Mouse (Mus musculus) cerebellum, adult 18-20 months (tissue): Measurements from ENCODE around the gene Jph3.

ENCODE experiments used
- DNase-seq, 2 experiments: peaks; one replicate each; pipeline ENCODE4 v3.0.0; 2021

Jph3 gene

DNA sequence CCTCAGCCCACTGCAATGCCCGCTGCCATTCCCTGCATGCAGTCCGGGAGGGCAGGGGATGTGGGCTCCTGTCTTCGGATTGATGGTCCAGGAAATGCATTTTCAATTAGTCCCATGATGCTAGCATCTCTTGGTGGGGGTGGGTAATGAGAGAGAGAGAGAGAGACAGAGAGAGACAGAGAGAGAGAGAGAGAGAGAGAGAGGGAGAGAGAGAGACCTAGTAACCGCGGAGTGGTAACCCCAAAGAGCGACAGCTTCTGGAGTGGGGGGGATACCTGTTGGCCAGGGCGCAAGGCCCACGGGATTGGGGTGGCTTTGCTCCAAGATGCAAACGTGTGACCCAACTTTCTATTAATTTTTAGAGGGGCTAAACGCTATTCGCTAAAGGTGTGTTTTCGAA lies at the start of gene Jph3:
TSS of gene Jph3 (plus strand) at position 301 of the 400 bp plus-strand sequence.
- DNase-seq = no peak

DNA sequence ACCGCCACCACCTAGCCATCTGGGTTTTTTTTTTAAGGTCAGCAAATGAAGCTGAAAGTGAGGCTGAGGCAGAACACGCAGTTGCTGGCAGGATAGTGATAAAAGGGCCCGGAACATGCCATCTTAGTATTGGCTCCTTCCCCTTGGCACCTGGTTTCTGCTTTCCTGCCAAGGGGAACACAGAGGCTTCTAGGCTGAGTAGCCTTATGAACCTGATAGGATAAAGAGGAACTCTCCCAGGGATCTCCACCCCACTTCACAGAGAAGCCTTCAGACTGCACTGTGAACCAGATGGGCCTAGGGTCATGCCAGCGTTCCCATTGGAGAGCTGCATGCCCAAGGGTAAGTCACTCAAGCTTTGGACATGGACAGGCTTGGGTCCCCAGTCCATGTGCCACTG lies 48.5 kb upstream of the Jph3 start:
- DNase-seq = peak; percentile 72 to 73

DNA sequence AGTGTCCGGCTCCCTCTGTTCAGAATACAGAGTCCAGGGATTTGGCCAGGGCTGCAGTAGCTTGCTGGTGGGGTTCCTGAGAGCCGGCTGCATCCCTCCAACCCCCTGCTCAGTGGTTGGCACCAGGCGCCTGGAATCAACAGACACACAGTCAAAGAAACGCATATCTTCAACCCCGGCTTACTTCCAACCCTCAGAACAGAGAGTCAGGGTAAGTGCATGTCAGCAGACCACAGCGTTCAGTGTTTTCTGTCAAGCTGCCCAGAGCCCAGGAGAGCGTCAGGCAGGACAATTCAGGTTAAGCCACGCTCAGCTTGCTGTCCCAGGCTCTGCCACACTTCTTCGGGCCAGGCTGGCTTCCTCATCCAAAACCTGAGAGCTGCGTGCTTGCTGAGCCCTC lies 48.0 kb upstream of the Jph3 start:
- peak; percentile 61 to 62 for DNase-seq

DNA sequence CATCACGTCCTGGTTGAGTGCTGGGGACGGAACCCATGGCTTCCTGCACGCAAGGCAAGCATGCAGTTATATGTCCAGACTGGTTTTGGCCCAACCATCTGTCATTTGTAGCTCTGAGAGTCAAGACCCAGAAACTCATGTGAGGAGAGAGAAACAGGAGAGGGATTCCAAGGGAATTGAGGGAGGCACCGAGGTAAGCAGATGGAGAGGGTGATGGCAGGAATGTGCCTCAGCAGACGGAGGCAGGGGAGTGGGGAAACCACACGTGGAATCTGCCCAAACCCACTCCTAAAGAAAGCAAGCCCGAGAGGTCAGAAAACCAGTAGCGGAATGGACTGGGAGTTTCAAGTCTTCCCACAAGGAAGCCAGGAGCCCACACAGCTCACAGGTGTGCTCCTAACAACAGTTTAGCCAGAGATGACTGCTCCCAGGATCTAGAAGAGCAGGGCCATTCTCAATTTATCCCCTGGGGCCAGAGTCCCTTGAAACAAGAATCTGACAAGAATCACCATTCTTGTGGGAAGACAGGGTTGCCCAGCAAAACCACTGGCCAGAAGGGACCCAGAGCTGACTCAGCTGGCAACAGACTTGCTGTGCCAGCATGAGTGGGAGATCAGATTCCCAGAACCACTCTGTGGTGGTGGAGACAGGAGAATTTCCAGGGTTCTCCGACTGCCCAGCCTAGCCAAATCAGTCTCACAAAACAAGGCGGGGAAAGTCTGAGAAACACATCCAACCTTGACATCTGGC lies 46.2 kb upstream of the Jph3 start:
- no peak for DNase-seq

DNA sequence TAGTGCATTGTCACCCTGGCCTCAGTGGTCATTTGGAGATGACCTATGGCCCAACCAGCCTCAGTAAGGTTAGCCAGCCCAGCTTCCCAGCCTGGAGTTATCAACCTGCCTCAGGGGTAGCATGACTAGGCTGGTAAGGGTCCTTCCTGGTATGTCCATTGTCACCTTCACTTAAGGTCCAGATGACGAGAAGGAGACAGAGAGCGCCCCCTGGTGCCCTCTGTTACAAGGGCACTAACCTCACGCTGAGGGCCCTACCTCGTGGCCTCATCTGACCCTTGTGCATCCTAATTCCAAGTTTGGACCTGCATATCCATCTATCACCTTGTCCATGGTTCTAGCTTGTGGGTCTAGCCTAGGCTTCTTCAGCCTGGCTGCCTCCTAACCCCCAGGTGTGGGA lies 44.0 kb upstream of the Jph3 start:
- peak; percentile 69 to 79 for DNase-seq

DNA sequence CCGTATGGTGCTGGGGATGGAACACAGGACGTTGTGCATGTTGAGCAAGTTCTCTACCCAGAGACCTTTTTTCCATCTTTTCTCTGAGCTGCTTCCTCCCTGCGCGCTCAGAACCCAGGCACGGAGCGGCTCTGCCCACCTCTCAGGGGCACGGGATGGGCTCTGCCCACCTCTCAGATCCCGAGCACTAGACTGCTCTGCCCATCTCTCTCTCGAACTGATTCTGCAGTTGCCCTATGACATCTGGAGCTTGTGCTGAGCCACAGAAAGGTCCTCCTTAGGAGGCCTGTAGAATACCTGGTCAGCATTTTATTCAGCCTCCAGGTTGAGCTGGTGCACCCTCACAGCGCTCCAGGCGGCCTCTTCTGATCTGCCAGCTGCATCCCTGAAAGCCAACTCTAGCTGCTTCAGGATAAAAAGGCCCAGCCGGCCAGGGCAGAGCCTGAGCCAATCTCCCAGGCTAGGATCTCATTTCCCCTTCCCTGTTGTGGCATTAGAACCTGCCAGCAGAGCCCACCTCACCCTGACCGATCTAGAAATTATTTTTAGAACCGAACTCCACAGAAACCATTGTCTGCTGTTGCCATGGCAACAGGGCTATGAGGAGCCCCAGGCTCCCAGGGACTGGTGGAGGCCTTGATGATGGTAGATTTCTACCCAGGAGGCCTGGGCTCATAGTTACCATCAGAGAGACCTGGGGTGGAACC lies 41.8 kb upstream of the Jph3 start:
- peak in 1 of 2 experiments; percentile 46 for DNase-seq

DNA sequence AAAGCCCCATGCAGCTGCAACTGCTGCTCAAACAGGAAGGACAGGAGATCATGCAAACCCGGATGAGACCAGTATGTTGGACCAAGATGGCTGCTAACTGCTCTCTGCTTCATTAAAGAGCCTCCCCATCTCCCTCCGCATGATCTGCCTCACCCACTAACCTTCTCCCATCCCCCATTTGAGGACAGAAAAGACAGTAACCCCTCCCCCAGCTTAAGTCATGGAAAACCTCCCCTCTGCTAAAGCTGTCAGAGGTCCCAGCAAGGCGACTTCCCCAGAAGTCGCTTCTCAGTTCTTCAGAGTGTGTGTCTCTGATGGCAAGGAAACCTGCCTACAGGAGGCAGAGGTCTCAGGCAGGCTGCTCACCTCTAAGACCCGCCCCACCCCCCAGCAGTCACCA lies 40.9 kb upstream of the Jph3 start:
- DNase-seq = no peak

DNA sequence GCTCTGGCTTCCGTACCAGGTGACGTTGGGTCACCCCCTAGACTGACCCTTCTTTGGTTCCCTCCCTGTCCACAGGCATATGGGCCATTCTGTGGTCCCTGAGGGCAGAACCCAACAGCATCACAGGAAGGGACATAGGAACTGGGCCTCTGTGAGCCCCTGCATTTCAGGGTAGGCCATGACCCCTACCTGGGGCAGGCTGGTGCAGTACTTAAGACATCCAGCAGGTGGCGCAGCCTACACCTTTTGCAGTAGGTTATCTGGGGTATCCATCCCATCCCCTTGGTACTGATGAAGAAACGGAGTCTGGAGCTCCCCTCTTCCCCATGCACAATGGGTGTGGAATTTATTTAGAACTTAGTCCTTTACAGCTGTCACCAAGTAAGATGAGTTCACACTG lies 35.0 kb upstream of the Jph3 start:
- DNase-seq = peak; percentile 75 to 85

DNA sequence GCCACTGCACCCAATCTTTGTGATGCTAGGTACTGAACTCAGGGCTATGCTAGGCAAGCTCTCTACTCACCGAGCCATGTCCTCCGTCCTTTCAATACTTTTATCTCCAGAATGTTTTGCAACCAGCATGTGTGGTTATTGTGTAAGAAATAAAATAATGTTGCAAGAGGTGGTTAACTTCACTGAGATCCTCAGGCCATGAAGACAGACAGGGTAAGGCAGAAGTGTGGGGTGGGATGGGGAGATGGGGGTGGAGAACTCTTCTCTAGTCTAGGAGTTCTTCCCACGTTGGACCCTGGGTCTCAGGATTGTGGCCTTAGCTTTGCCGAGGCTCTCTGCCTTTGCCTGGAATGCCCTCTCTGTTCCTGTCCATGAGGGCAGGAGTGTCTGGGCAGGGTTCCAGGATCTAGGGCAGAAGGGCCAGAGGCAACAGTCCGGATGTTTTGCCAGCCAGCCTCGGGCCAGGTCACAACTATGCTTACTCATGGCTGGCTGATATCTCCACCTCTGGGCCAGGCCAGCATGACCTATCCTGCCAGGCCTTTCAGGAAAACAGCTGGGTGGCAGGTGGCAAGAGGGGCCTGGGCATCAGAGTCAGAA lies 33.7 kb upstream of the Jph3 start:
- peak in 1 of 2 experiments; percentile 44 for DNase-seq

DNA sequence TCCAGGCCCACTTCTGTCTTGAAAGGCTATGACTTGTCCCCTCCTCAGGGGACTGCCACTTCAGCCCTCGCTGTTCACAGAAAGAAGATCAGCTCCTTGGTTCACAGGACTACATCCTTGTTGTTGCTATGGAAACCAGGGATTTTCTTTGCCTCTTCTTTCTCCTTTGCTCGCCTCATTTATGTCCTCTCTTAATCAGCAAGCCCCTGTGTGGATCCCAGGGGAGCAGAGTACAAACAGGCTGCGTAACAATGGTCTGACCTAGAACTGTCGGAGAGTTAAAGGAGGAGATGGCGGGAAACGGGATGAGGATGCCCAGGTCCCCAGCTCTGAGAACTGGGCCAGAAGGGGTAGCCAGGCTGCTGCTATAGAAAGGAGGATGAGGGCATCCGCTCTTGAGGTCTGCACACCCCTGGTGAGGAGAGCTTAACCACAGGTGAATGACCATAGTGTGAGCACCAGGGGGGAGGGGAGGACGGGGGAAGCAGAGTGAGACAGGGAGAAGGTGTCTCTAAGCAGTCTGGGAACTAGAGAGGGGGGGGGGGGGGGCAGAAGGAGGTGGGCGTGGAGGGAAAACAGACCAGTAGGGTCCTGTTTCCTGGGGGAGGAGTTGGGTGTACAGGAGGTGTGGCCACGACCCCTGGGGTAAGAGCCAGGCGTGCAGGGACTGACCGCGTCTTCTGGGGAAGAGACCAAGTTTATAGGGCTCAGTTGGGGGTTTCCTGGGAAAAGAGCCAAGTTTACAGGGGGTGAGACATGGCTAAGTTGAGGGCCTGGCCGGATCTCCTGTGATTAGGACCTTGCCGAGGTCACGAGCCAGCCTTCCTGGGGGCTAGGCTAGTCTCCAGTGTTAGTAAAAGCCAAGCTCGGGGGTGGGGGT lies 31.4 kb upstream of the Jph3 start:
- peak; percentile 72 to 73 for DNase-seq

DNA sequence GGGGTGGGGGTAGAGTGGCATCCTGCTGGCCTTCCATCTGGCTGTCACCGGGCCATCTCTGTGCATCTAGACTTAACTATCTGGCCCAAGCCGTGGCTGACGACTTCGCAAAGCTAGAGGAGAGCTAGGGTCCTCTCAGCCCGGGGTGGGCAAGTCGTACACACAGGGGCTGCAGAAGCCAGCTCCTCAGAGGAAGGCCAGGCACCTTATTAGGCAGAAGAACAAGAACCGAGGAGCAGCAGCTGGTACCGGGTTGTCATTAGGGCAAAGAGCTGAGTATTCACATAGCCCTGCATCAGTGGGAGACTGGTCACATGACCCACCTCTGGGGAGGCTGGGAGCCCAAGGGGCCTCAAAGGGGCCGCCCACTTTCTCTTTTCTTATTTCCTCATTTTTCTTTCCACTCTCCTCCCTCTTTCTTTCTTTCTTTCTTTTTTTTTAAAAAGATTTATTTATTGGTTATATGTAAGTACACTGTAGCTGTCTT lies 30.8 kb upstream of the Jph3 start:
- DNase-seq = no peak

DNA sequence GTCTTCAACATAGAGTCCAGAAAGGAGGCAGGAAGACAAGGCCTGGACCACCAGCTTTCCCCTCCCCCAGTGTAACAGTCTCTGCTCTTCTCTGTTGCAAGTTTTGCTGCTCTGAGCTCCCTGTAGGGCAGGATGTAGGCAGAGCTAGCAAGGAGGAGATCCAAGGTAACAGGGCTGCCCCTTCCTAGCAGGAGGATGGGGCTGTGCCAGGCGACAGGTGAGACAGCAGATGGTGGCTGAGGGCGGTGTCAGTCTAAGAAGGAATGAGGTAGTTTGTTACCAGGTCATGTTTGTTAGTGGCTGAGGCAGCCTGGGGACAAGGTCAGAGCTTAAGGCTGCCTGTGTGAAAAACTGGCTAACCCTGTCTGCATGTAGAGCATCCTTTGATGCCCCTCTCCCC lies 29.5 kb upstream of the Jph3 start:
- peak; percentile 97 to 99 for DNase-seq

DNA sequence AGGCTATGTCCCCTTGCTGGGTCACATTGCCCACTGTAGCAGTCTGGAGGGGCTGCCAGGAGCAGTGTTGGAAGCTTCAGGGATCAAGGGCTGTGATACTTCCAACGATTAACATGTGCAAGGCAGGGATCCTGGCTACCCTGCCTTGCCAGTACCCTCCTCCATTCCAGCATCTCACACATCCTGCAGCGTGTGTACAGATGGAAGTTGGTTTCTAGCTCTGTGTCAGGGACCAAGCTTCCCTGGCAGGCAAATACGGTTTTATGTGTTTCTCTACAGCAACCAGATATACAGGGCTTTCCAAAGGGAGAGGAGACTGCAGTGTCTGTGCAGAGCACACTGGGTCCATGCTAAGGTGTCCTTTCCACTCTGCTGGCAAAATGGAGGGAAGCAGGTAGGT lies 24.2 kb upstream of the Jph3 start:
- no peak for DNase-seq

DNA sequence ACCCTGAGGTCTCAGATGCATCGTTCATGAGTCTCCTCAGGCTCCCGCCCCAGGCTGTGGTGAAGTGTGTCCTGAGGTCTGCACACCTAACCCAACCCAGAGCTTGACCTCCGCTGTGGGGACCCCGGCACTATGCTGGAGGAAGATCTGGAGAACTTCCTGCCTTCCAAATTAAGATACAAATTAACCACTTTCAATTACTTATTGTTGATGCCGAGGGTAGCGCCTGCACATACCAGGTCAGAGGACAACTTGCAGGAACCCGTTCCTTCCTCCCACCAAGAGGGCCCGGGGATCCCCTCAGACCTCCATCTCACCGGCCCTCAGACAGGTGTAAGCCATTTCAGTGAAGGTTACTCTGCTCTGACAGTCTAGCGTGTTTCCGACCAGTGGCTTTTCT lies 22.5 kb upstream of the Jph3 start:
- no peak for DNase-seq

DNA sequence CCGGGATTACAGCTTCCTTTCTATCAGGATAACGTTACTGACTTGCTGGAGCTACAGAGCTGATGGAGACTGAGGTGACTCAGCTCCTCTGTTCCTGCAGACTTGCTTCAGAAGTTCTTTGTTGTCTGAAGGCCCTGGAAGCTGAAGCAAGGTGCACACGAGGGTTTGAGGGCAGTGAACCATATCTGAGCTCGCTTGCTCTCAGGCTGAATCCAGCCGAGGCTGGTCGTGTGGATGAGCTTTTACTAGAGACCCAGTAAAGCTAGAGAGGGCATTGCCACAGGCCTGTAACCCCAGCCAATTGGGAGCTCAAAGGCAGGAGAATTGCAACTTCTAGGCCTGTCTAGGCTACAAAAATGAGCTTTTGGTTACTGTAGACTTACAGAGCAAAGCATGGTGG lies 21.0 kb upstream of the Jph3 start:
- DNase-seq = no peak

DNA sequence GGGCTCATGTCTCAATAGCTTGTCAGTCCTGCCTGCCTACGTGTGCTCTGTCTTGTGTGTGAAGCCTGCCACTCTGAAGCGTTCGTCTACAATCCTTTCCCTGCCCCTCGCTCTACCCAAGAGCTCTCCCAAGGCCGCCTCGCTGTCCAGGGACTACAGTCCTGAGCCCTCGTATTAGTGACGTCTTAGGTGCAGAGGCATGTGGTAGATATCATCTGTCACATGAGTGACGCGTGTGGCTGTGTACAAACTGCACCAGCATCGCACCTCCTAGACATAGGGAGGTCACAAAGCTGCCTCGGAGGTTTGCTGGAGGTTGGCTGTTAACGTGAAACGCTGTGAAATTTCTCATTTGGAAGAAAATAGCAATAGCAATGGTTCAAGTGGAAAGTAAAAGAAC lies 11.9 kb upstream of the Jph3 start:
- no peak for DNase-seq

DNA sequence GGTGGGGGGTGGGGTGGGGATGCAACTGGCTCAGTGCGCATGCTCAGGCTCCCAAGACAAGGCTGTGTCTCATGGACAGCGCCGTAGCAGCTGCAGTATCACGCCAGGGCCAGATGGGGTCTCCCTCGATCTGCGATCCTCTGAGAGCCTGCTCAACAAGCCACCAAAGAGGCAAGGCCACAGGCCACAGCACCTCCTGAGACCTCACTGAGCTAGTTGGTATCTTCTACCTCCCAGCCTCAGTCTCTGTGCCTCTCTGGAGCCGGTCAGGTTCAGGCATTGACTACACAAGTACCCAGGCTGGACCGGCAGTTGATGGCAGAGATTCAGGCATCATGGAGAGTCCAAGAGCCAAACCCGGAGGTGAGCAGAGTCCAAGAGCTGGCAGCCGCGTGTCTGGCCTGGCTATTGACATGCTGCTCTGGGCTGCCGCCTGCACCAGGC lies 11.4 kb upstream of the Jph3 start:
- DNase-seq = peak; percentile 97

DNA sequence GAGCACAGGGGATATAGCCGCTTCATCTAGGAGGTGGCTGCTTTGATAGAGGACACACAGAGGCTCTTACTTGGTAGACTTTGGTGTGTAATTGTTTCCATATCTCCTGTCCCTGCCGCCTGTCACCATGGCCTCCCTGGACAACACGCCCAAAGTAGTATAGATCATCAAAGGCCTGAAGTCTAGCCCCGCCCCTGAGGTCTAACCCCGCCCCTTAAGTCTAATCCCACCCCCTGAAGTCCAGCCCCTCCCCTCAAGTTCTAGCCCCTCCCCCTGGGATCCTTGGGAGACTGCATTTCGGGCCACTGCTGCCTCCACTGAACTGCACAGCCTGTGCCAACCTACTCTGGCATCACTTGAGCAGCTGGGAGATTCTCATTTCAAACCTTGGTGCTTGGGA lies 10.5 kb upstream of the Jph3 start:
- DNase-seq = no peak

DNA sequence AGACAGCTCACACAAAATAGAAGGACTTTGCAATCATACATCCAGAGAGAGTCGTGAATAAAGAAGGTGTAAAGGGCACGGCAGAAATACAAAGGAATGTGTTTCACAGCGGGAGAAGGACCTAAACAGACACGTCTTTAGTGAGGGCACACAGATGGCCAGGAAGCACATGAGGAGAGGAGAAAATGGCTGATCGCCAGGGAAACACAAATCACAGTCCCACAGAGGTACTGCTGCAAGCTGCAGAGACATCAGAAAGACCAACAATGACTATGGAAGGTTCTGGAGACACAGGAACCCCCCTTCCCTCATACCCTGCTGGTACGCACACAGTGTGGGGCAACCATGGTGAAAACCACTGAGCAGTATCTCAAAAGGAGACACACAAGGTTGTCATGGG lies 8.4 kb upstream of the Jph3 start:
- peak; percentile 74 to 78 for DNase-seq

DNA sequence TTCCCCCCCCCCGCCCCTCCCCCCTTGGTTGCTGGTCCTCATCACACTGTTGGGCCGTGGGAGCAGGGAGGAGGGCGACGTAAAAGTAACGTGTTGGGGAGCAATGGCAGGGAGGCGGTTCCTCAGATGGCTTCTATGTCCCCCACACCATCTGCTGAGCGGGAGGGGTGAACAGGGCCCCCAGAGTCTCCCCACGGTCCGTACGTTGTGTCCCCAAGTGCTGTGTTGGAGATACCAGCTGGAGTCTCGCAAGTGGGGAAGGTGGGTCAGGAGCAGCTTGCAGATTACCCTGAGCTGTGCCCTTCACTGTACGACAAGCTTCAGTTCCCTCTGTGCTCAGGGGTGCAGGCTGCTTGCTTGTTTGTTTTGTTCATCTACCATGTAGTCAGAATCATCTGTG lies 5.6 kb upstream of the Jph3 start:
- DNase-seq = no peak

DNA sequence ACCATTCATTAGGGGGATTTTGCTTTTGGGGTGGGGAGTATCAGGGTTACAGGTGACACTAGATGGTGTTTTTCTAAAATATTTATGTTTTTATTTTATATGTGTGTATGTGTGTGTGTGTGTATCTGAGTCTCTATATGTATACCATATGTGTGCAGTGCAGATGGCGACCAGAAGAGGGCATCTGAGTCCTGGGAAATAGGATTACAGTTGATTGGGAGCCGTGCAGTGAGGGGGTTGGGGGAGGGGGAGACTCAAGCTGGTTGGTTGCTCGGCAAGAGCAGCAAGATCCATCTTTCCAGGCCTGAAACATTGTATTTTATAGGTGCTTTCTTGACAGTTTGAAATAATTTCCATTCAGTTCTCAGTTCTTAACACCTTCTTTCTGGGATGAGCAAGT lies 2.3 kb upstream of the Jph3 start:
- no peak for DNase-seq

DNA sequence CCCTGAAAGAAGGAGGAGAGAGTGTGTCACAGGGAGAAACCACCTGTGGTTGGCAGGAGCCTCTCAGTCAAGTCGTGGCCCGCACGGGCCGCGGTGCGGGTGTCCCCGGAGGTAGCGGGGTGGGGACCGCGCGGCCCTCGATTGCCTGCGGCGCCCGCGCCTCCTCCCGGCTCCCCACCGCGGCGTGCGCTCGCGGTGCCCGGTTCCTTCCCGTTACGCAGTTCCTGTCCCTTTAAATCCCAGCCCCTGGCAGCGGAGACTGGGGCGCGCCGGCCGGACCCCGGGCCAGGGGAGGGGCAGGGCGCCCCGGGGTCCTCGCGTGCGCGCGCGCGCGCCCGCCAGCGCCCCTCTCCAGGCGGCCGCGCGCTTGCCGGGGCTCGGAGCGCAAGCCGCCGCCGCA lies 331 bp downstream of the Jph3 start:
- peak; percentile 41 to 71 for DNase-seq

DNA sequence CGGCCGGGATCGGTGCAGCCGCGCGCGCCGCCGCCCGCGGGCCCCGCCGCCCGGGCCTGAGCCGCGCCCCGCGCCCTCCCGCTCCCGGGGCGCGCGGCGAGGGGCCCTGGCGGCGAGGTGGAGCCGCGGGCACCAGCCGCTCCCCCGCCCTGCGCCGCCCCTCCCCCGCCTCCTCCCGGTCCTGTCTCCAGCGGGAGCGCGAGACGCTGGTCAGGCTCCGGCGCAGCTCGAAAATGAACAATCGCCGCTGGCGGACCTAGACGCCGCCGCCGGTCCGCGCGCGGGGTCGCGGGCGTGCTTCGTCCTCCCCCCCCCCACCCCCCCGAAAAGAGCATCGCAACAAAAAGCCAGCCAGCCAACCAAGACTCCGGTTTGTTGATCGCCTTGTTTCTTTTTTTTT lies 747 bp downstream of the Jph3 start:
- DNase-seq = peak in 1 of 2 experiments; percentile 65
